Mouse (Mus musculus) gonadal fat pad, adult 2 months (tissue): ENCODE results near the gene Dlgap1. TPM values are rescaled to one million over a fixed set of nuclear protein-coding genes. Genes with fewer than 3 reads are reported as not detected.

Source experiments
- DNase-seq: peaks from one replicate; pipeline ENCODE4 v3.0.0-alpha.2; 2012; ENCODE audit warnings: low read depth
- polyA plus RNA-seq: library from polyadenylated mRNA; depleted of rRNA; stranded (reverse); fragments of >200 nt; gene quantifications from 2 replicates; pipeline ENCODE4 v1.2.3, GENCODE M21; 2012

The Dlgap1 gene
- polyA plus RNA-seq, 1 experiment, result 5.4 TPM

GRCm38 (mm10) chr17:70838533-70838932, 869.7 kb downstream of the Dlgap1 start:
- no peak for DNase-seq

- no peak for DNase-seq
Measured at GRCm38 (mm10) chr17:70843252-70843651, 874.4 kb downstream of the Dlgap1 start.

GRCm38 (mm10) chr17:70844971-70845370, 876.1 kb downstream of the Dlgap1 start:
- DNase-seq, result no peak

- DNase-seq, result no peak
Measured at GRCm38 (mm10) chr17:70845543-70845942, 876.7 kb downstream of the Dlgap1 start.

- no peak for DNase-seq
Measured at GRCm38 (mm10) chr17:70846111-70846644, 877.3 kb downstream of the Dlgap1 start.

GRCm38 (mm10) chr17:70847086-70847485, 878.2 kb downstream of the Dlgap1 start:
- no peak for DNase-seq

- no peak for DNase-seq
Measured at GRCm38 (mm10) chr17:70847751-70848510, 879.1 kb downstream of the Dlgap1 start.

- no peak for DNase-seq
Measured at GRCm38 (mm10) chr17:70848511-70849398, 879.9 kb downstream of the Dlgap1 start.

GRCm38 (mm10) chr17:70849399-70850232, 880.7 kb downstream of the Dlgap1 start:
- DNase-seq, result no peak

- no peak for DNase-seq
Measured at GRCm38 (mm10) chr17:70850233-70850995, 881.5 kb downstream of the Dlgap1 start.

GRCm38 (mm10) chr17:70850996-70851991, 882.4 kb downstream of the Dlgap1 start:
- no peak for DNase-seq

GRCm38 (mm10) chr17:70852011-70852685, 883.3 kb downstream of the Dlgap1 start:
- DNase-seq, result no peak

GRCm38 (mm10) chr17:70852686-70853386, 884.0 kb downstream of the Dlgap1 start:
- DNase-seq, result no peak

- no peak for DNase-seq
Measured at GRCm38 (mm10) chr17:70853436-70853905, 884.6 kb downstream of the Dlgap1 start, which contains the start of gene Tgif1. TSS of gene Tgif1 (minus strand) at chr17:70853546.

- no peak for DNase-seq
Measured at GRCm38 (mm10) chr17:70854021-70854420, 885.1 kb downstream of the Dlgap1 start.

GRCm38 (mm10) chr17:70856871-70857415, 888.1 kb downstream of the Dlgap1 start:
- no peak for DNase-seq

- no peak for DNase-seq
Measured at GRCm38 (mm10) chr17:70858814-70859213, 889.9 kb downstream of the Dlgap1 start.

GRCm38 (mm10) chr17:70864117-70864516, 895.2 kb downstream of the Dlgap1 start:
- no peak for DNase-seq
